Mouse (Mus musculus): ENCODE measurements around the gene Cox10. TPM values are rescaled to one million over a fixed set of nuclear protein-coding genes. Genes with fewer than 3 reads are reported as not detected.

Gene Cox10
- polyA plus RNA-seq, 1 experiment = 21.6 TPM

DNA sequence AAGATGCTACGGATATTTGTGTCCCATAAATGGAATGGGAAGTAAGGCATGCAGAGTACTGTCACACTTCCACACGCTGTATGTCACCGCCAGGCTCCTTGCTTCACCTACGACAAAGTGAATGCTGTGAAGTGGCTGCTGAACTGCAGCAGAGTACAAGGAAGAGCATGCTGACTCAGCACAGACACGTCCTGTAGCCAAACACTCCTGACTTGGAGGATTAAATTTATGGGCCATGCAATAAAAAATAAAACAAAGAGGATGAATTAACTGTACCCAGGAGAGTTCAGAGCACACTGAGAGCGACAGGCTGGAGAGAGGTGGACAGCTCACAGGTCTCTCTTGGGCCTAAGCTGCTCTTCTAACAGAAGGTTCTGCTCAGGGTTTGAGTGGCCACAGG, 79.8 kb downstream of the Cox10 start:
- TF ChIP-seq CTCF (IDR thresholded peaks at IDR 0.05; ENCODE audit: control insufficient read depth, insufficient read depth, insufficient read length) (no peak), MYOG (IDR thresholded peaks at IDR 0.05; ENCODE audit: control insufficient read depth, extremely low read depth, insufficient read length) (no peak), MYOD1 (IDR thresholded peaks at IDR 0.05; ENCODE audit: control insufficient read depth, insufficient read length, low read depth) (no peak), FOSL1 (IDR thresholded peaks at IDR 0.05; ENCODE audit: insufficient read depth, low read length, poor library complexity, severe bottlenecking) (no peak), MAX (IDR thresholded peaks at IDR 0.05) (no peak), USF1 (IDR thresholded peaks at IDR 0.05; ENCODE audit: low read depth) (no peak), CEBPB (IDR thresholded peaks at IDR 0.05; ENCODE audit: low read depth) (no peak)
- Histone ChIP-seq H3K36me3 (ENCODE audit: control insufficient read depth, insufficient read depth) (peaks cover 7% of the 10 kb centered on the region), H3ac (ENCODE audit: control insufficient read depth, insufficient read length, low read depth) (no peak overlapping the region), H3K27me3 (ENCODE audit: control insufficient read depth, insufficient read depth, insufficient read length) (no peaks in the 10 kb centered on the region), H3K4me3 (ENCODE audit: insufficient read depth, poor library complexity, severe bottlenecking) (no peak overlapping the region), H3K79me3 (ENCODE audit: low read depth) (peaks cover 2% of the 10 kb centered on the region), H3K79me2 (ENCODE audit: control insufficient read depth, insufficient read depth) (no peaks in the 10 kb centered on the region)

GRCm38 (mm10) chr11:63991958-63992357, 87.3 kb downstream of the Cox10 start:
- Histone ChIP-seq H3K4me3 (ENCODE audit: insufficient read depth, poor library complexity, severe bottlenecking) (no peak overlapping the region), H3ac (ENCODE audit: control insufficient read depth, insufficient read length, low read depth) (no peak overlapping the region), H3K79me2 (ENCODE audit: control insufficient read depth, insufficient read depth) (no peaks in the 10 kb centered on the region), H3K79me3 (ENCODE audit: low read depth) (no peaks in the 10 kb centered on the region), H3K36me3 (ENCODE audit: control insufficient read depth, insufficient read depth) (peaks cover 11% of the 10 kb centered on the region), H3K27me3 (ENCODE audit: control insufficient read depth, insufficient read depth, insufficient read length) (no peaks in the 10 kb centered on the region)
- no peak for TF ChIP-seq MAX (IDR thresholded peaks at IDR 0.05)
- no peak for TF ChIP-seq USF1 (IDR thresholded peaks at IDR 0.05; ENCODE audit: low read depth)

DNA sequence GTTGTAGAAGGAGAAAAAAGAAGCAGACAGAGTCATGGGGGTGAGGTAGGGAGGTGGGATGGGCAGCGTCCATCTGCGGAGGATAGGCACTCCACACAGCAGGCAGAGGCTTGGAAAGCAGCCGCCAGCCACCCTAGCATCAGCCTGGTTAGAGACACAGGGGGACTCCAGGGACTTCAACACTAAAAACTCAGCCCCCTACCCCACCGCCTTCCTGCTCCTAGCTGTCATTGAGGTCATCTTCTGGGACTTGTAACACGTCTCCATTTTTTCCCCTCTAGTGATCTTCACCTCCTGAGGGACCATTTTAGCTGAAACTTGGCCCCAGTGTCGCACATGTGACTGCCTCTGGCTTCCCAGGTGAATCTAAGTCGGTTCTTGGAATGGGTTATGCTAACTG, 88.5 kb downstream of the Cox10 start:
- TF ChIP-seq MAX (IDR thresholded peaks at IDR 0.05) (no peak), MYOD1 (IDR thresholded peaks at IDR 0.05; ENCODE audit: control insufficient read depth, insufficient read length, low read depth) (no peak), CEBPB (IDR thresholded peaks at IDR 0.05; ENCODE audit: low read depth) (no peak)
- Histone ChIP-seq H3K79me3 (ENCODE audit: low read depth) (no peaks in the 10 kb centered on the region), H3K36me3 (ENCODE audit: control insufficient read depth, insufficient read depth) (peaks cover 11% of the 10 kb centered on the region), H3K4me3 (ENCODE audit: insufficient read depth, poor library complexity, severe bottlenecking) (no peak overlapping the region), H3ac (ENCODE audit: control insufficient read depth, insufficient read length, low read depth) (no peak overlapping the region), H3K27me3 (ENCODE audit: control insufficient read depth, insufficient read depth, insufficient read length) (no peaks in the 10 kb centered on the region), H3K79me2 (ENCODE audit: control insufficient read depth, insufficient read depth) (no peaks in the 10 kb centered on the region)

DNA sequence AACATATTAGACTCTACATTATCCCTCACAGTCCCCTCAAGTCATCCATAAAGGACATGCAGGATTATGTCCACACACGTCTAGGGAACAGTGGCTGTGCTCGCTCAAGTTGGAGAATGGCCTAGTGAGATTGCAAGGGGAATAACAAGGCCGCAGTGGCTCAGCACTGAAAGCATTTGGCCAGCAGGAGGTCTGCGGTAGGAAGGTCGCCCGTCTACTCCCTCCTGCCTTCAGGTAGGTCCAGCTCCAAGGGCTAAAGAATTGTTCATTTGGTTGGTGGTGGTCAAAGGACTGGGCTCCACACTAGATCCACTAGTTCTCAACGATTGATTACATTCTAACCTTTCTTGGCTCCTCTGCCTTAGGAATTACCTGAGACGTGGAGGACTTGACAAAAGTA, 89.0 kb downstream of the Cox10 start:
- no peaks in the 10 kb centered on the region for H3K79me2 ChIP-seq (ENCODE audit: control insufficient read depth, insufficient read depth)

DNA sequence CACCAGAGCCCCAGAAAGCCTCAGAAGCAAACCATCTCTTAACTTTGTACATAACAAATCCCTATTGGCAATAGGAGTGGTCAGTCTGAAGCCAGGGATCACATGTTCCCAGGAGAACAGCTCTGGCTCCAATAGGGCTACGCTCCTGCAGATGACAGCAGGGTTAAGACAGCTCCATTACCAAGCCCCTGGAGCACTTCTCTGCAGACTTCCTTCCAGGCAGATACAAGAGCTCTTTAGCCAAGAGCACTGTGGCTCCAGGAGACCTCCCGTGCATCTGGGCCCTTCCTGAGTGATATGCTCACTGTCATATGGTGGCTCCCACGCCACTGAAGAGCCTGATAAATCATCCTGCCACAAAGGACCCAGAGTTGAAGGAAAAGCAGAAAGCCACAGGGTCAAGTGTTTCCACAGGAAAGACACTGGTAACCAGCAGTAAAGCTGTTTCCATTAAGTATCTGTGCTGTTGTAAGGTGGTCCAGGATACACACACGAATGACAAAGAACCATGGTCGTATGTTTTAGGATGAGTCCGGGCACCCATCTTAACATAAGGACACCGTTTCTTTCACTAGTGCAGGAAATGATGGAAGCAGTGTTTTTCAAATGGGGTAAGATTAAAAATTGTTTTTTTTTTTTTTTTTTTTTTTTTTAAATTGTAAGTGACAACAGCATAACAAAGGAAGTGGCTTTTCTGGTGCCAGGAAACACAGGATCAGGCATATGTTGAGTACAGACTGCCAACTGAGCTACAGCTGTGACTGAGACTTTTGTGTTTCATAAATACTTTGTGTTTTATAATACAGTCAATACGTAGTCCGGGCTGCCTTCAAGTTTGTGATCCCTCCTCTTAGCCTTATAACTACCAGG, 90.0 kb downstream of the Cox10 start:
- Histone ChIP-seq H3K79me2 (ENCODE audit: control insufficient read depth, insufficient read depth) (no peaks in the 10 kb centered on the region), H3ac (ENCODE audit: control insufficient read depth, insufficient read length, low read depth) (no peak overlapping the region), H3K27me3 (ENCODE audit: control insufficient read depth, insufficient read depth, insufficient read length) (no peaks in the 10 kb centered on the region), H3K4me3 (ENCODE audit: insufficient read depth, poor library complexity, severe bottlenecking) (no peak overlapping the region), H3K36me3 (ENCODE audit: control insufficient read depth, insufficient read depth) (peaks cover 11% of the 10 kb centered on the region), H3K79me3 (ENCODE audit: low read depth) (no peaks in the 10 kb centered on the region)
- TF ChIP-seq CEBPB (IDR thresholded peaks at IDR 0.05; ENCODE audit: low read depth) (no peak), FOSL1 (IDR thresholded peaks at IDR 0.05; ENCODE audit: insufficient read depth, low read length, poor library complexity, severe bottlenecking) (no peak), MAX (IDR thresholded peaks at IDR 0.05) (no peak), MYOD1 (IDR thresholded peaks at IDR 0.05; ENCODE audit: control insufficient read depth, insufficient read length, low read depth) (no peak), USF1 (IDR thresholded peaks at IDR 0.05; ENCODE audit: low read depth) (no peak), CTCF (IDR thresholded peaks at IDR 0.05; ENCODE audit: control insufficient read depth, insufficient read depth, insufficient read length) (no peak), MYOG (IDR thresholded peaks at IDR 0.05; ENCODE audit: control insufficient read depth, extremely low read depth, insufficient read length) (no peak)

More for the DNA sequence above, 89.0 kb downstream of the Cox10 start:
- Histone ChIP-seq H3K79me3 (ENCODE audit: low read depth) (no peaks in the 10 kb centered on the region), H3K36me3 (ENCODE audit: control insufficient read depth, insufficient read depth) (peaks cover 11% of the 10 kb centered on the region), H3K27me3 (ENCODE audit: control insufficient read depth, insufficient read depth, insufficient read length) (no peaks in the 10 kb centered on the region), H3ac (ENCODE audit: control insufficient read depth, insufficient read length, low read depth) (no peak overlapping the region), H3K4me3 (ENCODE audit: insufficient read depth, poor library complexity, severe bottlenecking) (no peak overlapping the region)
- TF ChIP-seq MAX (IDR thresholded peaks at IDR 0.05) (no peak), MYOG (IDR thresholded peaks at IDR 0.05; ENCODE audit: control insufficient read depth, extremely low read depth, insufficient read length) (no peak), MYOD1 (IDR thresholded peaks at IDR 0.05; ENCODE audit: control insufficient read depth, insufficient read length, low read depth) (no peak), CEBPB (IDR thresholded peaks at IDR 0.05; ENCODE audit: low read depth) (no peak), FOSL1 (IDR thresholded peaks at IDR 0.05; ENCODE audit: insufficient read depth, low read length, poor library complexity, severe bottlenecking) (no peak), USF1 (IDR thresholded peaks at IDR 0.05; ENCODE audit: low read depth) (no peak), CTCF (IDR thresholded peaks at IDR 0.05; ENCODE audit: control insufficient read depth, insufficient read depth, insufficient read length) (no peak)

- Histone ChIP-seq H3K4me3 (ENCODE audit: insufficient read depth, poor library complexity, severe bottlenecking) (no peak overlapping the region), H3K79me3 (ENCODE audit: low read depth) (no peaks in the 10 kb centered on the region), H3K79me2 (ENCODE audit: control insufficient read depth, insufficient read depth) (no peaks in the 10 kb centered on the region), H3K36me3 (ENCODE audit: control insufficient read depth, insufficient read depth) (peaks cover 4% of the 10 kb centered on the region), H3K27me3 (ENCODE audit: control insufficient read depth, insufficient read depth, insufficient read length) (no peaks in the 10 kb centered on the region), H3ac (ENCODE audit: control insufficient read depth, insufficient read length, low read depth) (no peak overlapping the region)
- TF ChIP-seq CTCF (IDR thresholded peaks at IDR 0.05; ENCODE audit: control insufficient read depth, insufficient read depth, insufficient read length) (no peak), CEBPB (IDR thresholded peaks at IDR 0.05; ENCODE audit: low read depth) (no peak), USF1 (IDR thresholded peaks at IDR 0.05; ENCODE audit: low read depth) (no peak), MYOD1 (IDR thresholded peaks at IDR 0.05; ENCODE audit: control insufficient read depth, insufficient read length, low read depth) (no peak), MAX (IDR thresholded peaks at IDR 0.05) (no peak), FOSL1 (IDR thresholded peaks at IDR 0.05; ENCODE audit: insufficient read depth, low read length, poor library complexity, severe bottlenecking) (no peak), MYOG (IDR thresholded peaks at IDR 0.05; ENCODE audit: control insufficient read depth, extremely low read depth, insufficient read length) (no peak)
Measured at GRCm38 (mm10) chr11:63988031-63988665, 91.1 kb downstream of the Cox10 start.
